Mouse (Mus musculus) gastrocnemius, postnatal 4 days (tissue): Measurements from ENCODE around the gene Kazn. TPM values are rescaled to one million over a fixed set of nuclear protein-coding genes. Genes with fewer than 3 reads are reported as not detected.

ENCODE experiments used
- DNase-seq, 2 experiments: peaks; one replicate each; pipeline ENCODE4 v3.0.0; 2021 to 2022; ENCODE audit warnings: low spot score in 2 of 2, mixed read lengths in 2 of 2
- total RNA-seq, 2 experiments: library from RNA; stranded (reverse); gene quantifications; 2 replicates each; pipeline ENCODE4 v1.2.3; 2021

Kazn gene
- total RNA-seq, 2 experiments from 2014 or later = 10.1 to 10.5 TPM

GRCm38 (mm10) chr4:142081631-142082283 is 157.4 kb downstream of the Kazn start:
- DNase-seq = peak in 1 of 2 experiments; percentile 56

DNA sequence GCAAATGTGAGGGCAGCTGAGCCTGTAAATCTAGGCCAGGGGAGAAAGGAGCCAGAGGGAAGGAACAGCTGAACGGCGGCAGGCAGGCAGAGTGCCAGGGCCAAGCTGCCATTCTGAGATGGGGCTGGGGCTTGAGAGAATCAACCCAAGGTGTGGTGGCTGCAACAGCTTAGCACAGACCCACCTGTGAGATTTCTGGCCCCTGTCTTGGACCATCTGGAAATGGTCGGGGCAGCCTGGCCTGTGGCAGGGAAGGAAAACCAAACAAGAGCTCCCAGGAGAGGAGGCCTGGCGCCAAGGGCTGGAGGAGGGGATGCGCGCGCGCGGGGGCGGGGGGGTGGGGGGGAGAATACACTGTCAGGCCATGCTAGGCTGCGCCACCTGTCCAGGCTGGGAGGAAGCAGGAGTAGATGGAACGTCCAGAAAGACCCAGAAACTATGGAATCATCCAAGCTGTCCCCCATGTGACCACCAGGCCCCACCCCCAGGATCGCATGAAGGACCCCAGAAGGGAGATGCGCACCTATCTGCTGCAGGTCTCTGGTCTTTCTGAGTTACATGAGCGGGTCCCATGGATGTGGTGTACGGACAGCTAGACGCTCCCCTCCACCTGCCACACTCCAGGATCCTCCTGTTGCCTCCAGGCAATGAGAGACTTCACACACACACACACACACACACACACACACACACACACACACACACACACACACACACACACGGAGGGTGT is 158.1 kb downstream of the Kazn start:
- peak; percentile 41 to 76 for DNase-seq

- no peak for DNase-seq
These were observed 158.8 kb downstream of the Kazn start for GRCm38 (mm10) chr4:142080487-142080767.

GRCm38 (mm10) chr4:142079629-142080486 is 159.3 kb downstream of the Kazn start:
- no peak for DNase-seq

DNA sequence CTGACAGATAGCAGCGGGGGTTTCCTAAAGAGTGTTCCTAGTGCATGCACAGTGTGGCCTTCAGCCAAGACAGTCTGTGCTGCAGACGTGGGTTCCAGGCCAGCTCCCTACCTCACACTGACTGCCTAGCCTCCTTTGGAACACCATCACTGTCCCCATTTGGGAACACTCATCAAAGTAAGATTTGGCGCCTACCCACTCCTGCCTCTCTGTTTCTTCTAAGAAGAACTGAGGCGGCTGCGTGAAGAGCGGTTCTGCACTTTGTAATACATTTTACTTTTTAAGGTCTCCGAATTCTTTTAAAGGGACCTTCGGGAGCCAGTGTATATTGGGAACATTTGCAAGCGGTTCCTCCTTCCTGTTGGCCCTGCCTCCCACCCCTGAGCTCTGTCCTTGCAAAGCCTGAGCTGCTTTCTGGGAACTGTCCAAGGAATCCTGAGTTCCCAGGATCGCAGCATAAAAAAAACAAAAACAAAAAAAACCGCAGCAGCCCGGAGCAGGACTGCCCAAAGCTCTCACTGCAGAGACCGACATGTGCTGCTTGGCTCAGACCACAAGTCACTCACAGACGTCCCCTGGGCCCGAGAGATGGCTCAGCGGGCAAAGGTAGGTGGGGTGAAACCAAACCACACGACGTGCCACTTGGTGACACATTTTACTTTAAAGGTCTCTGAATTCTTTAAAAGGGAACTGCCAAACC is 161.5 kb downstream of the Kazn start:
- peak in 1 of 2 experiments; percentile 43 for DNase-seq

DNA sequence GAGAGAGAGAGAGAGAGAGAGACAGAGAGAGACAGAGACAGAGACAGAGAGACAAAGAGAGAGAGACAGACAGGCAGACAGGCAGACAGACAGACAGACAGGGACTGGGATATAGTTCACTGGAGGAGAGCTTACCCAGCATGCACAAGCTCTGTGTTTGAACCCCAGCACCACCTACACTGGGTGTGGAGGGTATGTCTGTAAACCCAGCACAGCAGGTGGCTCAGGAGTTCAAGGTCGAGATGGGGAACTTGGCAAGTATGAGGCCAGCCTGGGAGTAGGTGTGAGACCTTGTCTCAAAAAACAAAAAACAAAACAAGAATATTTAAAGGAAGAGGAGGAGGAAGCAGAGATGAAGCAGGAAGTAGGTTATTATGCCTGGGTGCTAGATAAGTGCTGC is 162.3 kb downstream of the Kazn start:
- DNase-seq = no peak

- no peak for DNase-seq
These were observed 163.3 kb downstream of the Kazn start for GRCm38 (mm10) chr4:142075931-142076330.

GRCm38 (mm10) chr4:142074060-142074732 is 165.0 kb downstream of the Kazn start:
- no peak for DNase-seq

DNA sequence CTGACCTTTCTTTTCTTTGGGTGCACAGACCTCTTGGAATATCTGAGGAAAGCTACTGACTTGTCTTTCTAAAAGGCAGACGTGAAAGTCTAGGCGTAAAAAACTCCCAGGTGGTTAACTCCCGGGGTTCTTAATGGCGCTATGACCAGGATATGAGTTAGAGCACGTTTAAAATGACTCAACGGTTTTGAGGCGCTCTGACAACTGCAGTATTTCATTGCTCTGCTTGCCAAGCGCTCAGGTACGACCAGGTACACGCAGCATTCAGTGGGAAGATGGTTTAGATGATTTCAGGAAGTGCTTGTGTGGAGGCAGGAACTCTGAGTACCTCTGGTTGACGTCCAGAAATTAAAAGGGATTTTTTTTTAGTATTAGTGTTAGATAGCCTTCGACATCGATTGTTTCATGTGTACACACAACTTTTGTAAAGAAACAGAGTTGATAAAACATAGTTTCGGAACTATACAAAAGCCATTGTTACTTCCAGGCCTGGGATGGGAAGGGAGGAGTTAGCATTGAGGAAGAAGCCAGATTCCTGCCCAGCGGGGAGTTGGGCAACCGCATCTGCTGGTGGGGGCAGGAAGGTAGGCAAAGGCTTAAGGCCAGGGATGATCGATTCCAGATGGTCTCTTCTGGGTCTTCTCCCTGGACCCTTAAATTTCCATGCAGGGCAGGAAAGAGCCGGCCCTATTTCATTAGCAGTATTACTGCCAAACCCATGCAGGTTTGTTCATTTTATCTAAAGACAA is 167.8 kb downstream of the Kazn start:
- DNase-seq = no peak

- DNase-seq = no peak
These were observed 168.4 kb downstream of the Kazn start for GRCm38 (mm10) chr4:142070840-142071239.

- no peak for DNase-seq
These were observed 170.0 kb downstream of the Kazn start for GRCm38 (mm10) chr4:142068899-142069812.

GRCm38 (mm10) chr4:142066576-142066975 is 172.6 kb downstream of the Kazn start:
- DNase-seq = no peak

DNA sequence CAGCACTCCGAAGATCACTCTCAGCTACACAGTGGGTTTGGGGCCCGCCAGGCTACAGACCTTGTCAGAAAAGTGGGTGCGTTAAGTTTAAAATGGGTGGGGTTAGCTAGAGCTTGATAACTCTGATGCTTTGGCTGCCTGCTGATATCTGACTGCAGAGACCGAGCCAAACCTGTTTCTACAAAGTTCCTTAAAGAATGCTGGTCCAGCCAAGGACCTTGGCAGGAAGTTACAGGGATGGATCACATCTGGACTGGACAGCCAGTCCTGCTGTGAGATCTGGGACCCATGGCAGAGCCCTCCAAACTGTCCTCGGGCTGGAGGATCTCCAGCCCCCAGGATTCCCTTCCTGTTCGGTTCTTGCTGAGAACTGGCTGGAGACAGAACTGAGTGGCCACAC is 173.4 kb downstream of the Kazn start:
- no peak for DNase-seq

DNA sequence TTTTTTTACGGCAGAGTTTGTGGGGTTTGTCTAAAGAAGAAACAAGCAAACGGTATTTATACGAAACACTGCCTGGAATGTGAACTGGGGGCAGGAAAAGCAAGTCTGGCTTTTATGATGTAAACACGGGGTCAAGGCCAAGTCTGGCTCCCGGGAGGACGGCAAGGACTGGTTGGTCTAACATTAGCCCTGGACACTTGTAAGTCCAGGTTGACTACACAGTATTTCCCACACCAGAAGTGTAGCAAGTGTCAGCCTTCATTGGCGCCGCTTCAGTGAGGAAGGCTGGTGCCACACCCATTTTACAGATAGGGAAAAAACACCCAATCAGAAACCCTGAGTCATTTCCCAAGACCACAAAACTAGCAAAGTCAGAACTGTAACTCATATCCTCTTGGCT is 173.9 kb downstream of the Kazn start:
- peak in 1 of 2 experiments; percentile 50 for DNase-seq

DNA sequence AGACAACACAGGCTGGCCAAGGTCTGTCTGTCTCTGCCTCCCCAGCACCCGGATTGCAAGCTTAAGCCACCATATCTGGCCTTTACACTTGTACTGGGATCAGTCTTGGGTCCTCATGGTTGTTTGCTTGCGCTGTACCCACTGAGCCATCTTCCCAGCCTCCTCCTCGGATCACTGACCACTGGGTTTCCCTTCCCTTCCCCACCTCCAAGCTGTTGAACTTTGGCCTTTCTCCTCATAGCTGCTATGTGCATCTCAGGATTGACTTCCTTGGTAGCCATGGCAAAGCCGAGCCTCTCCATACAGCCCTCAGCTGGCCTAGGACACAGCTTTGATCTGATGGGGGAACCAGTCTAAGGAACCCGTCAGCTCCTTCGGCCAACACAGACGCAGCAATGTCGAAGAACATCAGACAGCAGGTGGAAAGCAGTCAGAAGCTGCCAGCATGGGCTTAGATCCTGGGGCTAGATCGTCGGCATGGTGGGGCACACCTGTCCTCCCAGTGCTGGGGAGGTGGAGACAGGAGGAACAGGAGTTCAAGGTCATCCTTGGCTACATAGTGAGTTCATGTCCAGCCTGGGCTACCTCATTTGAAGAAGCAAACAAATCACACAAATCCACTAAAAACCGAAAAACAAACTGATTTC is 174.5 kb downstream of the Kazn start:
- no peak for DNase-seq

DNA sequence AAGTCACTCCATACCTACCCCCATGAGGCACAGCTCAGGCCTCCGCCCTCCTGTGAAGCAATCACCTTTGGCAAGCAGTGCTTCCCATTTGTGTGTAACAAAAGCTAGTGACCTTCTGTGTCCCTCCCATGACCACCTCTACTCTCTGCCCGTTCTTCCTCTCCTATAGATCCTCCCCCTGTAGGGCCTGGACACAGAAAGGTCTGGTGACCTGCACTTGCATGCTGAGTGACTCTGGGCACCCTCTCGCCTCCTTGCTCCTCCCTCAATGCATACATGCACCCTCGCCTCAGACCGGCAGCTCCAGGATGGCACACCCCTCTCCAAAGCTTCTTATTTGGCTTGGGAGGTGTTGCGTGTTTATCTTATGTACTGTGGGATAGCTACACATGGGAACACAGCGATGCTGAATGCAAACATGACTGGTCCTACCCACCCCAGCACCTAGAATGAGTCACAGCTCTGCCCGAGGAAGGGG is 176.1 kb downstream of the Kazn start:
- no peak for DNase-seq

DNA sequence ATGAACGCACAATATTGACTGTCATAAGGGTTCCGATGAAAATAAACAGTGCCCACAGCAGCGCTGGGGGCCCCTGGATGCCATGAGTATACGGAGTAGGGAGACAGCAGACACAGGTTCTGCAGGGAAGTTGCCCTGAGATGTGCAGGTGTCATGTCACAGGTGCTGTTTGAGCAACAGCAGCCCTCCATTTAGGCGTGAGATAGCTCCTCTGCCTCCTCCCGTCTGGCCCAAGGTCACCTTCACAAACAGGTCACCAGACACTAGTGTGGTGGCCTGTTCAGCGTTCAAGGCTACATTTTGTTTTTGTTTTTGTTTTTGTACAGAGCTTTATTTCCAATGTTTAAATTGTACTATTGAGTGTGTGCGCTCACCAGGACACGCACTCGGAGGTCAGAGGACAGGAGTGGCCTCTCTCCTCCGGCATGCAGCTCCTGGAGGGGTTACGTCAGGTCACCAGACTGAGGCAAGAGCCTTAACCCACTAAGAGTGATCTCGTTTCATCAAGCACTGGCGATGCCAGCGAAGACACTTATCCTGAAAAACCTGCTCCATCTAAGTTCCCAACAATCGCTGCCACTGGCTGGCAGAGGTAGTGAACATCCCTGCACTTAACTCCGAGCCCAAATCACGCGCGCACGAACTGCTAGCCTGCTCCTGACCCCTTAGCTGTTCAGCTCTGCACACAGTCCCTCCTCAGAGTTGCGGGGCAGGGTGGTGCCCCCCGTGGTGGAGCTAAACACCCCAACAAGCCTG is 177.5 kb downstream of the Kazn start:
- no peak for DNase-seq
